Mouse (Mus musculus): ENCODE results near the gene Phf21a. TPM values are rescaled to one million over a fixed set of nuclear protein-coding genes. Genes with fewer than 3 reads are reported as not detected.
"Not testable (repeated sequence)": the region's sequence is repeated elsewhere in the genome, so short reads cannot be mapped to it uniquely, and the experiment has no call there.

The Phf21a gene
- polyA plus RNA-seq, 1 experiment from 2014 or later, result 30.3 TPM

- not testable (repeated sequence) for H3K4me3 ChIP-seq; H3K4me1 ChIP-seq; H3K36me3 ChIP-seq; H3K27me3 ChIP-seq (ENCODE audit: insufficient read depth, poor library complexity, severe bottlenecking); H3K9me3 ChIP-seq; H3K27ac ChIP-seq; DNase-seq (ENCODE audit: low spot score)
- 81% methylated on average over 2 of the region's 2 CpGs for WGBS
Measured at GRCm38 (mm10) chr2:92093503-92093902, 586 bp downstream of the Phf21a start.

- H3K27me3 ChIP-seq (ENCODE audit: insufficient read depth, poor library complexity, severe bottlenecking), result no peaks in the 10 kb centered on the region
- no peak overlapping the region for H3K27ac ChIP-seq
- H3K4me3 ChIP-seq, result no peak overlapping the region
- H3K4me1 ChIP-seq, result no peaks in the 10 kb centered on the region
- no peaks in the 10 kb centered on the region for H3K36me3 ChIP-seq
- no peak for DNase-seq (ENCODE audit: low spot score)
- H3K9me3 ChIP-seq, result no peaks in the 10 kb centered on the region
- WGBS, result 77% methylated on average over 8 of the region's 8 CpGs
Measured at GRCm38 (mm10) chr2:92094078-92094477, 1.2 kb downstream of the Phf21a start.

DNA sequence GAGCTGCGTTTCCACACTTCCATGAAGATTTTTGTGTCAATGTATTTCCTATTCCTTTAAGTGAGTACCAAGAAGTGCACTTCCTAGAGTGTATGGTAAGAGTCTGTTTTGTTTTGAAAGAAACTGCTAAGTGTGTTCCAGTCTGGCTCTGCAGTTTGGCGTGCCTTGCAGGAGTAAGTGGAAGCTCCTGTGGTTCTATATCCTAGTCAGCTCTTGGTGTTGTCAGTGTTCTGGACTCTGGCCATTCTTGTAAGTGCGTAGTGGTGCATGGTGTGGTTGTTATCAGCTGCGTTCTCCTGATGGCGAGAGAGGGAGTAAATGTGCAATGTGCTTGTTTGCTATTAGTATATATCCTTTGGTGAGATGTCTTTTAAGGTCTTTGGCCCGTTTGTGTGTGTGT lies 7.9 kb downstream of the Phf21a start:
- Histone ChIP-seq H3K4me3 (no peak overlapping the region), H3K9me3 (0 out of 2 replicates have a peak, but pooled peaks cover 3% of the 10 kb centered on the region), H3K36me3 (no peaks in the 10 kb centered on the region), H3K4me1 (no peaks in the 10 kb centered on the region), H3K27ac (no peak overlapping the region), H3K27me3 (ENCODE audit: insufficient read depth, poor library complexity, severe bottlenecking) (no peaks in the 10 kb centered on the region)
- no peak for DNase-seq (ENCODE audit: low spot score)
- WGBS, result 70% methylated on average over 6 of the region's 6 CpGs

DNA sequence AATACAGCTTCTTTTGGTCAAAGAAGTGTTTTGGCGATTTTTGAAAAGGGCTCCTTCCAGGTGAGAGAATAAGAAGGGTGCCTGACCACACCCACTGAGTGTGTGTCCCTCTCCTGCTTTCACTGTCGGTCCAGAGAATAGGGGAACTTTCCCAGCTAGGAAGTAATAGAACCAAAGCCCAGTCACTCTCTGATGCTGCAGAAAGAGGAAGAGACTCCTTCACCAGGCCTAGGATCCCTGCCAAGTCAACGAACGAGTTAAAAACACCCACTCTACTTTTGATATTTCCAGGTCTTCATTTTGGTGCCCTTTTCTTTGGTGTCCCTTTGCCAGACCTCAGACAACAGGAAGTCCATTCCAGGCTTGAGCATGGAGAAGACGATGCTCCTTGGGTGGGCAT lies 31.6 kb downstream of the Phf21a start:
- H3K27me3 ChIP-seq (ENCODE audit: insufficient read depth, poor library complexity, severe bottlenecking), result no peaks in the 10 kb centered on the region
- DNase-seq (ENCODE audit: low spot score), result no peak
- no peak overlapping the region for H3K4me3 ChIP-seq
- no peaks in the 10 kb centered on the region for H3K36me3 ChIP-seq
- WGBS, result 77% methylated on average over 5 of the region's 5 CpGs
- no peak overlapping the region for H3K27ac ChIP-seq
- no peaks in the 10 kb centered on the region for H3K9me3 ChIP-seq
- no peaks in the 10 kb centered on the region for H3K4me1 ChIP-seq

DNA sequence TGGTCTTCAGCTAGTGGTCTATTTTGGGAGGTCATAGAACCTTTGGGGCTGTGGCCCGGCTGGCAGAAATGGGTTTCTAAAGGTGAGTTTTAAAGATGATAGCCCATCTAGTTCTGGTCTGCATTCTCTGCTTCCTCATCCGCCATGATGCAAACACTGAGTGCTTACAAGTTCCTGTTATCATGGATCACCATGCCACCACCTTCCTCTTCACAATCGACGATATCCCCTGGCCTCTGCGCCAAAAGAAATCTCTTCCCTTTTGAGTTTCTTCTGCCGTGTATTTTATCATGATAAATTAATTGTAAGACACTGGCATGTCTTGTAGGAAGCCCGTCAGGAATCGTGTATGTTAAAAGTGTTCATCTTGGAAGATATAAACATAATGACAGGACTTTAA lies 32.4 kb downstream of the Phf21a start:
- 82% methylated on average over 8 of the region's 8 CpGs for WGBS
- no peak overlapping the region for H3K4me3 ChIP-seq
- no peaks in the 10 kb centered on the region for H3K4me1 ChIP-seq
- no peak for DNase-seq (ENCODE audit: low spot score)
- H3K36me3 ChIP-seq, result no peaks in the 10 kb centered on the region
- H3K9me3 ChIP-seq, result no peaks in the 10 kb centered on the region
- no peaks in the 10 kb centered on the region for H3K27me3 ChIP-seq (ENCODE audit: insufficient read depth, poor library complexity, severe bottlenecking)
- no peak overlapping the region for H3K27ac ChIP-seq

- 88% methylated on average over 7 of the region's 7 CpGs for WGBS
- Histone ChIP-seq H3K9me3 (no peaks in the 10 kb centered on the region), H3K36me3 (no peaks in the 10 kb centered on the region), H3K4me3 (no peak overlapping the region), H3K27ac (no peak overlapping the region), H3K27me3 (ENCODE audit: insufficient read depth, poor library complexity, severe bottlenecking) (no peaks in the 10 kb centered on the region), H3K4me1 (no peaks in the 10 kb centered on the region)
- no peak for DNase-seq (ENCODE audit: low spot score)
Measured at GRCm38 (mm10) chr2:92130071-92130470, 37.2 kb downstream of the Phf21a start.

GRCm38 (mm10) chr2:92138736-92139135 lies 45.8 kb downstream of the Phf21a start:
- Histone ChIP-seq H3K27me3 (ENCODE audit: insufficient read depth, poor library complexity, severe bottlenecking) (peaks cover 5% of the 10 kb centered on the region; the same call in 1 of the 2 replicates), H3K36me3 (no peaks in the 10 kb centered on the region), H3K4me1 (peaks cover 13% of the 10 kb centered on the region), H3K27ac (no peak overlapping the region), H3K4me3 (no peak overlapping the region), H3K9me3 (no peaks in the 10 kb centered on the region)
- no peak for DNase-seq (ENCODE audit: low spot score)

- H3K27ac ChIP-seq, result no peak overlapping the region
- no peaks in the 10 kb centered on the region for H3K9me3 ChIP-seq
- no peak overlapping the region for H3K4me3 ChIP-seq
- H3K36me3 ChIP-seq, result no peaks in the 10 kb centered on the region
- peaks cover 13% of the 10 kb centered on the region for H3K4me1 ChIP-seq
- peaks cover 5% of the 10 kb centered on the region; the same call in 1 of the 2 replicates for H3K27me3 ChIP-seq (ENCODE audit: insufficient read depth, poor library complexity, severe bottlenecking)
- DNase-seq (ENCODE audit: low spot score), result no peak
Measured at GRCm38 (mm10) chr2:92139365-92139764, 46.4 kb downstream of the Phf21a start.

- Histone ChIP-seq H3K27me3 (ENCODE audit: insufficient read depth, poor library complexity, severe bottlenecking) (peaks cover 5% of the 10 kb centered on the region; the same call in 1 of the 2 replicates), H3K4me3 (peak overlapping the region; percentile 51), H3K4me1 (peaks cover 13% of the 10 kb centered on the region), H3K36me3 (no peaks in the 10 kb centered on the region), H3K27ac (0 out of 2 replicates have a peak overlapping the region, but pooled peaks have one; percentile 42), H3K9me3 (no peaks in the 10 kb centered on the region)
- no peak for DNase-seq (ENCODE audit: low spot score)
- 9% methylated on average over 7 of the region's 7 CpGs for WGBS
Measured at GRCm38 (mm10) chr2:92140383-92140782, 47.5 kb downstream of the Phf21a start.

DNA sequence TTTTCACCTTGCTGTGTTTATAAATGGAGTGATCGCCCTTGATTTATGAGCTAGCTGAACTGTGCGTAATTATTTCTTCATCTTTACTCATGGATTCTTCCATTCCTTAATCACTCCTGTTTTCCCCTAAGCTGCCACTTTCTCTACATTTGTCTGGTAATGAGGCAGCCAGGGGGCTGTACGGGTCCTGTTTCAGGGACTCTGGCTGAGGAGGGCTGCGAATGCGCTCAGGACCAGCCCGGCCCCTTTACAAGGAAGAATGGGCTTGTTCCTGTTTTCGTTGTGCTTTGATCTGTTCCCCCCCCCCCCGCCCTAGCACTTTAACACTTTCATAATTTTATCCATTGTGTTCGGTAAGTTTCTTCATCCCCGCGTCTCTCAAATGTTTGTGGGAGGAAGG lies 48.2 kb downstream of the Phf21a start:
- H3K4me3 ChIP-seq, result peak overlapping the region; percentile 51
- peak overlapping the region; percentile 42; the same call in 1 of the 2 replicates for H3K27ac ChIP-seq
- peaks cover 5% of the 10 kb centered on the region; the same call in 1 of the 2 replicates for H3K27me3 ChIP-seq (ENCODE audit: insufficient read depth, poor library complexity, severe bottlenecking)
- H3K36me3 ChIP-seq, result no peaks in the 10 kb centered on the region
- 9% methylated on average over 11 of the region's 11 CpGs for WGBS
- H3K4me1 ChIP-seq, result peaks cover 13% of the 10 kb centered on the region
- no peaks in the 10 kb centered on the region for H3K9me3 ChIP-seq
- no peak for DNase-seq (ENCODE audit: low spot score)

DNA sequence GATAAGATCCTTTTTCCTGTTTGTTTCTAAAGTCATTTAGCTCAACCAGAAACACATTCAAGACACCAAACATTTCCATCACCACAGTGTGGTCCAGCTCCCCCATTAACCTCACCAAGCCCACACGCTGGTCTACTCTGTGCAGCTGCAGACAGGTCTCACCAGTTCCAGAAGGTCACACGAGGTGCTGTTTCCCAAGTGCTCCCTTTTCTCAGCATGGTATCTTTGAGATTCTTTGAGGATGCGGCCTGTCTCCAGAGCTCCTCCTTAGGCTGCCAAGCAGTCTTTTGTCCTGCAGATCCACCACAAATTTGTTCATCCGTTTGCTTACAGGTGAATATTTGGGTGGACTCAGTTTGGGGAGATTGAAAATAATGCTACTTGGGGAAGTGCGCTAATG lies 51.0 kb downstream of the Phf21a start:
- 41% methylated on average over 5 of the region's 5 CpGs for WGBS
- no peak overlapping the region for H3K27ac ChIP-seq
- peaks cover 13% of the 10 kb centered on the region for H3K4me1 ChIP-seq
- no peaks in the 10 kb centered on the region for H3K36me3 ChIP-seq
- H3K27me3 ChIP-seq (ENCODE audit: insufficient read depth, poor library complexity, severe bottlenecking), result peaks cover 5% of the 10 kb centered on the region; the same call in 1 of the 2 replicates
- H3K4me3 ChIP-seq, result no peak overlapping the region
- DNase-seq (ENCODE audit: low spot score), result no peak
- H3K9me3 ChIP-seq, result no peaks in the 10 kb centered on the region

DNA sequence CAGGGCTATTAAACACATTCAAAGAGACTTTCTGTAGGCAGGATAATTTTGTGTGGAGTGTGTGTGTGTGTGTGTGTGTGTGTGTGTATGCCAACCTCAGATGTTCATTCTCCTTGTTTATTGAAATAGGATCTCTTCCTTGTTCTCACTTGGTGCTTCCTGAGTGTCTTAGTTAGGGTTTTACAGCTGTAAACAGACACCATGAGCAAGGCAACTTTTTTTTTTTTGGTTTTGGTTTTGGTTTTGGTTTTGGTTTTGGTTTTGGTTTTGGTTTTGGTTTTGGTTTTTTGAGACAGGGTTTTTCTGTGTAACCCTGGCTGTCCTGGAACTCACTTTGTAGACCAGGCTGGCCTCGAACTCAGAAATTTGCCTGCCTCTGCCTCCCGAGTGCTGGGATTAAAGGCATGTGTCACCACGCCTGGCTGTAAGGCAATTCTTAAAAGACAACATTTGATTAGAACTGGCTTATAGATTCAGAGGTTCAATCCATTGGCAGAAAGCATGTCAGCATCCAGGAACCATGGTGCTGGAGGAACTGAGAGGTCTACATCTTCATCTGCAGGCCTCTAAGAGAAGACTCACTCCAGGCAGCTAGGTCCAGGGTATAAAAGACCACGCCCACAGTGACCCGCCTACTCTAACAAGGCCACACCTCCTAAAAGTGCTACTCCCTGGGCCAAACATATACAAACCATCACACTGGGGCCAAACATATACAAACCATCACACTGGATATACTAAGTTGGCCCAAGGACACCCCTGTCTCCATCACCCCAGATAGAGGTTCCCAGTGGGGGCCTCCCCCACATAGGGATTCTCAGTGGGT lies 55.2 kb downstream of the Phf21a start:
- not testable (repeated sequence) for H3K36me3 ChIP-seq; DNase-seq (ENCODE audit: low spot score); H3K9me3 ChIP-seq; H3K27me3 ChIP-seq (ENCODE audit: insufficient read depth, poor library complexity, severe bottlenecking); H3K4me1 ChIP-seq; H3K4me3 ChIP-seq; H3K27ac ChIP-seq
- WGBS, result 72% methylated on average over 5 of the region's 5 CpGs

GRCm38 (mm10) chr2:92164291-92164690 lies 71.4 kb downstream of the Phf21a start:
- Histone ChIP-seq H3K27ac (no peak overlapping the region), H3K36me3 (no peaks in the 10 kb centered on the region), H3K9me3 (no peaks in the 10 kb centered on the region), H3K4me1 (no peaks in the 10 kb centered on the region), H3K27me3 (ENCODE audit: insufficient read depth, poor library complexity, severe bottlenecking) (no peaks in the 10 kb centered on the region), H3K4me3 (no peak overlapping the region)
- DNase-seq (ENCODE audit: low spot score), result no peak
- 51% methylated on average over 10 of the region's 10 CpGs for WGBS

- H3K36me3 ChIP-seq, result no peaks in the 10 kb centered on the region
- WGBS, result 56% methylated on average over 7 of the region's 7 CpGs
- no peaks in the 10 kb centered on the region for H3K9me3 ChIP-seq
- H3K27ac ChIP-seq, result no peak overlapping the region
- peaks cover 3% of the 10 kb centered on the region; the same call in 1 of the 2 replicates for H3K4me1 ChIP-seq
- no peaks in the 10 kb centered on the region for H3K27me3 ChIP-seq (ENCODE audit: insufficient read depth, poor library complexity, severe bottlenecking)
- no peak for DNase-seq (ENCODE audit: low spot score)
- H3K4me3 ChIP-seq, result no peak overlapping the region
Measured at GRCm38 (mm10) chr2:92166950-92167349, 74.0 kb downstream of the Phf21a start.

All from heart, embryonic 10.5 days (tissue).